Mouse (Mus musculus): Measurements from ENCODE around the gene Hdac7. TPM values are rescaled to one million over a fixed set of nuclear protein-coding genes. Genes with fewer than 3 reads are reported as not detected.

Gene Hdac7
- total and polyA plus RNA-seq, 2 experiments from 2014 or later: 21.6 to 29.4 TPM

DNA sequence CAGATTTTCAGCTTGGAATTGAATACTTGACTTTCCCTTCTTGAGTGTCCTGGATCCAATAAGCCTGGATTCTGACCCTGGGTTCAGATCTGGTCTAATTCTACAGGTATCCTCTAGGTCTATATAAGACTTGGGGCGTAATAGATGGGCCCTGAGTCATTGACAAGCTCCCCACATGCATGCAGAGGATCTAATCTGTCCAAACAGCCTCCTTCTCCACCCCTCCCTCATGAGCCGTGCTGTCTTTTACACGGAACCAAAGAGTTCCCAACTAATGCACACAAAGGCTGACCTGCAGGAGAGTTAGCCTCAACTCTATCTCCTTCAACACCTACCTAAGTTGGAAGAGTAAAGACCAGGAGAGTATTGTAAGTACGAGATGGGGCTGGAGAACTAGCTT is 3.0 kb upstream of the Hdac7 start:
- H3K27me3 ChIP-seq (ENCODE audit: insufficient read depth, low read length): no peaks in the 10 kb centered on the region
- no peak overlapping the region for H3K27ac ChIP-seq (ENCODE audit: low read depth, low read length)
- H3K4me1 ChIP-seq (ENCODE audit: insufficient read depth): no peaks in the 10 kb centered on the region
- ATAC-seq: no peak
- no peak for TF ChIP-seq CTCF (IDR thresholded peaks at IDR 0.05; ENCODE audit: low read depth)
- DNase-seq: no peak
- 88% methylated on average over 4 of the region's 4 CpGs for WGBS
- H3K36me3 ChIP-seq (ENCODE audit: insufficient read depth): no peaks in the 10 kb centered on the region
- H3K4me2 ChIP-seq (ENCODE audit: low read depth): no peak overlapping the region
- no peak overlapping the region for H3K4me3 ChIP-seq (ENCODE audit: low read depth, low read length)
- no peaks in the 10 kb centered on the region for H3K9me3 ChIP-seq (ENCODE audit: low read length)
- no peak overlapping the region for H3K9ac ChIP-seq

- Histone ChIP-seq H3K4me1 (ENCODE audit: insufficient read depth) (no peaks in the 10 kb centered on the region), H3K9me3 (ENCODE audit: low read length) (no peaks in the 10 kb centered on the region), H3K4me2 (ENCODE audit: low read depth) (no peak overlapping the region), H3K9ac (no peak overlapping the region), H3K36me3 (ENCODE audit: insufficient read depth) (no peaks in the 10 kb centered on the region), H3K27ac (ENCODE audit: low read depth, low read length) (no peak overlapping the region), H3K27me3 (ENCODE audit: insufficient read depth, low read length) (no peaks in the 10 kb centered on the region), H3K4me3 (ENCODE audit: low read depth, low read length) (no peak overlapping the region)
- WGBS: 93% methylated on average over 11 of the region's 11 CpGs
- DNase-seq (no peak), ATAC-seq (no peak)
- no peak for TF ChIP-seq CTCF (IDR thresholded peaks at IDR 0.05; ENCODE audit: low read depth)
Observed at GRCm38 (mm10) chr15:97846121-97846882, 2.0 kb upstream of the Hdac7 start.

- TF ChIP-seq CTCF (IDR thresholded peaks at IDR 0.05; ENCODE audit: low read depth): no peak
- 82% methylated on average over 7 of the region's 7 CpGs for WGBS
- DNase-seq: no peak
Observed at GRCm38 (mm10) chr15:97843247-97843651, 1.1 kb downstream of the Hdac7 start.

DNA sequence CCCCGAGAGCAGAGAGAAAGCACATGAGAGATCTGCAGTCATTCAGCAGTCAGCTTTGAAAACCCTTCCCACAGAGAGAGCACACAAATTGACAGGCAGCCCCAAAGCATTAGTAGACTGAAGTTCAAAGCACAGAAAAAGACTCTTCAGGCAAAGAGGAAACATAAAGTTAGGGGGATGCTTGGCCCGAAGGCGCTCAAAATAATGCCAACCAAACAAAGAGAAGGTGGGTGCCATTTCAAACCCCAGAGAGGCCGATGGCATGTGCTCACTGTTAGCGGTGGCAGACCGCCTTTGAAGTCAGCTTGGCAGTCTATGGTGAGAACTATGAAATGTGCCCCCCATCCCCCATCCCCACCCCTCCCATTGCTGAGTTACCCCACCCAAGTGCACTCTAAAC is 2.2 kb downstream of the Hdac7 start:
- no peak for TF ChIP-seq CTCF (IDR thresholded peaks at IDR 0.05; ENCODE audit: low read depth)
- Histone ChIP-seq H3K27ac (ENCODE audit: low read depth, low read length) (no peak overlapping the region), H3K9me3 (ENCODE audit: low read length) (no peaks in the 10 kb centered on the region), H3K36me3 (ENCODE audit: insufficient read depth) (no peaks in the 10 kb centered on the region), H3K4me3 (ENCODE audit: low read depth, low read length) (no peak overlapping the region), H3K9ac (no peak overlapping the region), H3K4me2 (ENCODE audit: low read depth) (no peak overlapping the region), H3K27me3 (ENCODE audit: insufficient read depth, low read length) (no peaks in the 10 kb centered on the region), H3K4me1 (ENCODE audit: insufficient read depth) (no peaks in the 10 kb centered on the region)
- no peak for ATAC-seq
- 80% methylated on average over 6 of the region's 6 CpGs for WGBS
- no peak for DNase-seq

More at GRCm38 (mm10) chr15:97843247-97843651, 1.1 kb downstream of the Hdac7 start:
- H3K27me3 ChIP-seq (ENCODE audit: insufficient read depth, low read length): no peaks in the 10 kb centered on the region
- H3K4me2 ChIP-seq (ENCODE audit: low read depth): no peak overlapping the region
- H3K36me3 ChIP-seq (ENCODE audit: insufficient read depth): no peaks in the 10 kb centered on the region
- H3K9ac ChIP-seq: no peak overlapping the region
- no peak overlapping the region for H3K27ac ChIP-seq (ENCODE audit: low read depth, low read length)
- H3K4me1 ChIP-seq (ENCODE audit: insufficient read depth): no peaks in the 10 kb centered on the region
- no peak overlapping the region for H3K4me3 ChIP-seq (ENCODE audit: low read depth, low read length)
- no peak for ATAC-seq
- H3K9me3 ChIP-seq (ENCODE audit: low read length): no peaks in the 10 kb centered on the region

DNA sequence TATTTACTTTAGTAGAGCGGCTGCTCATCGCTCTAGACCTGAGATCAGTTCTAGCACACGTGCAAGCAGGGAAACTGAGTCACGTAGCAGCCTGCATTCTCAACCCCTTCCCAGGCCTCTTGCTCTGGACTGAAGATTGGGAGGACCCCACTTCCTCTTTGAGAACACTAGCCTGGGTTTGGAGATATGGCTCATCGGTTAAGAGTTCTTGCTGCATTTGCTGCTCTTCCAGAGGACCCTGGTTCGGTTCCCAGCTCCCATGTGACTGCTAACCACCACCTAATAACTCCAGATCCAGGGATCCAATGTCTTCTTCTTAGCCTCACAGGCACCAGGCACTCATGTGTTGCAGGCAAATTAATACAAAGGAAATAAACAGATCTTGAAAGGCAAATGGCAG is 2.9 kb downstream of the Hdac7 start:
- no peaks in the 10 kb centered on the region for H3K4me1 ChIP-seq (ENCODE audit: insufficient read depth)
- H3K9ac ChIP-seq: no peak overlapping the region
- H3K27ac ChIP-seq (ENCODE audit: low read depth, low read length): no peak overlapping the region
- no peaks in the 10 kb centered on the region for H3K36me3 ChIP-seq (ENCODE audit: insufficient read depth)
- H3K27me3 ChIP-seq (ENCODE audit: insufficient read depth, low read length): no peaks in the 10 kb centered on the region
- WGBS: 97% methylated on average over 6 of the region's 6 CpGs
- no peak overlapping the region for H3K4me2 ChIP-seq (ENCODE audit: low read depth)
- ATAC-seq: no peak
- no peak for TF ChIP-seq CTCF (IDR thresholded peaks at IDR 0.05; ENCODE audit: low read depth)
- no peak overlapping the region for H3K4me3 ChIP-seq (ENCODE audit: low read depth, low read length)
- DNase-seq: no peak
- no peaks in the 10 kb centered on the region for H3K9me3 ChIP-seq (ENCODE audit: low read length)

DNA sequence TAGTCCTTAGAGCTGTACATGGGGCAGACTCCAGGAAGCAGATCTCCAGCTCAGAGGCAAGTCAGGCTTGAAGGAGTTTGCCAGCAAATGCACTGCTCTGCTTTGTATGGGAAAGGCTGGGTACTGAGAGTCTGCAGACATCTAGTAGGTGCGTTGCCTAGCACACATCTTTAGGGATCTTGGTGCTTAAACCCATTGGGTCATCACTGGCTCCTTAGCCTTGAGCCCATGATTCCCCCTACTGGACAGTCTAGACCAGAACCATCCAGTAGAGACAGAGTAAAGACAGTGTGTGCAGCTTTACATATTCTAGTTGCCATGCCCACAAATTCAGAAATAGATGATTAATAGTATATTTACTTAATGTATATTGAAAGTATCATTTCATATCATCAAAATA is 3.5 kb downstream of the Hdac7 start:
- Histone ChIP-seq H3K4me2 (ENCODE audit: low read depth) (no peak overlapping the region), H3K36me3 (ENCODE audit: insufficient read depth) (no peaks in the 10 kb centered on the region), H3K4me1 (ENCODE audit: insufficient read depth) (no peaks in the 10 kb centered on the region), H3K4me3 (ENCODE audit: low read depth, low read length) (no peak overlapping the region), H3K27ac (ENCODE audit: low read depth, low read length) (no peak overlapping the region), H3K9ac (no peak overlapping the region), H3K9me3 (ENCODE audit: low read length) (no peaks in the 10 kb centered on the region), H3K27me3 (ENCODE audit: insufficient read depth, low read length) (no peaks in the 10 kb centered on the region)
- peak; percentile 47 for TF ChIP-seq CTCF (IDR thresholded peaks at IDR 0.05; ENCODE audit: low read depth)
- no peak for ATAC-seq
- DNase-seq: no peak
- WGBS: 90% methylated on average over 1 of the region's 1 CpGs

DNA sequence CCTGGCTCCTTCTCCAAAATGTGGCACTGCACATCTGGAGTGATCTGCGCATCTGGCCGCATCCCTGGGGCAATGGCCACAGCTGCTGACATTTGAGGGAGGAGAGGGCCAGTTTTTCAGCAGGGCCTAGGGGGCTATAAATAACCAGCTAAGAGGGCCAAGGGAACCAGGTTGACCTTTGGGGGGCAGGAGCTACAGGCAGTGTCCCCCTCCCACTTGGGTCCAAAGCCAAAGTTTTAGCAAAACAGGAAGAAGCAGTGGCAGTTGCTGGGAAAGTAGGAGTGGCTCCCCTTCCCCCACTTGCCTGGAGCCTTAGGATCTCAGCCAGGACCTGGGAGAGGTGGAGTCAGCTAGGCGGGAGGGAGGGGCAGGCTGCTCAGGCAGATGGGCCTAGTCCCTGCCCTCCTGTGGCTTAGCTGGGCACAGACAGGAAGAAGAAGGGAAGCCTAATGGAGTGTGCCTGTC is 4.3 kb downstream of the Hdac7 start:
- H3K9ac ChIP-seq: no peak overlapping the region
- DNase-seq (no peak), ATAC-seq (no peak)
- no peak overlapping the region for H3K27ac ChIP-seq (ENCODE audit: low read depth, low read length)
- TF ChIP-seq CTCF (IDR thresholded peaks at IDR 0.05; ENCODE audit: low read depth): no peak
- WGBS: 44% methylated on average over 3 of the region's 3 CpGs
- no peaks in the 10 kb centered on the region for H3K4me1 ChIP-seq (ENCODE audit: insufficient read depth)
- no peak overlapping the region for H3K4me3 ChIP-seq (ENCODE audit: low read depth, low read length)
- no peak overlapping the region for H3K4me2 ChIP-seq (ENCODE audit: low read depth)
- H3K27me3 ChIP-seq (ENCODE audit: insufficient read depth, low read length): no peaks in the 10 kb centered on the region
- no peaks in the 10 kb centered on the region for H3K36me3 ChIP-seq (ENCODE audit: insufficient read depth)
- no peaks in the 10 kb centered on the region for H3K9me3 ChIP-seq (ENCODE audit: low read length)
